Mouse (Mus musculus): Measurements from ENCODE around the gene Ccnd3.
A peak's percentile ranks its signal among the peaks of the same experiment; 100 is the strongest.

Ccnd3 gene

GRCm38 (mm10) chr17:47551049-47551448, 46.2 kb downstream of the Ccnd3 start:
- no peak for DNase-seq (ENCODE audit: low spot score)

- no peak for DNase-seq (ENCODE audit: low spot score)
Observed at GRCm38 (mm10) chr17:47552994-47553393, 48.1 kb downstream of the Ccnd3 start.

- DNase-seq (ENCODE audit: low spot score) = no peak
Observed at GRCm38 (mm10) chr17:47554621-47555020, 49.8 kb downstream of the Ccnd3 start.

- DNase-seq (ENCODE audit: low spot score) = no peak
Observed at GRCm38 (mm10) chr17:47557179-47557578, 52.3 kb downstream of the Ccnd3 start.

- DNase-seq (ENCODE audit: low spot score) = peak; percentile 29
Observed at GRCm38 (mm10) chr17:47559726-47560125, 54.9 kb downstream of the Ccnd3 start.

GRCm38 (mm10) chr17:47562875-47563274, 58.0 kb downstream of the Ccnd3 start:
- DNase-seq (ENCODE audit: low spot score) = no peak

GRCm38 (mm10) chr17:47564612-47565011, 59.8 kb downstream of the Ccnd3 start:
- no peak for DNase-seq (ENCODE audit: low spot score)

- DNase-seq (ENCODE audit: low spot score) = no peak
Observed at GRCm38 (mm10) chr17:47566133-47566532, 61.3 kb downstream of the Ccnd3 start.

- DNase-seq (ENCODE audit: low spot score) = no peak
Observed at GRCm38 (mm10) chr17:47567271-47567670, 62.4 kb downstream of the Ccnd3 start.

GRCm38 (mm10) chr17:47568389-47568788, 63.5 kb downstream of the Ccnd3 start:
- DNase-seq (ENCODE audit: low spot score) = no peak

GRCm38 (mm10) chr17:47568951-47569527, 64.2 kb downstream of the Ccnd3 start:
- DNase-seq (ENCODE audit: low spot score) = no peak

- DNase-seq (ENCODE audit: low spot score) = no peak
Observed at GRCm38 (mm10) chr17:47571621-47572020, 66.8 kb downstream of the Ccnd3 start.

GRCm38 (mm10) chr17:47572436-47572835, 67.6 kb downstream of the Ccnd3 start:
- no peak for DNase-seq (ENCODE audit: low spot score)

GRCm38 (mm10) chr17:47574028-47574427, 69.2 kb downstream of the Ccnd3 start:
- DNase-seq (ENCODE audit: low spot score) = no peak

- no peak for DNase-seq (ENCODE audit: low spot score)
Observed at GRCm38 (mm10) chr17:47574830-47575229, 70.0 kb downstream of the Ccnd3 start.

GRCm38 (mm10) chr17:47578655-47579054, 73.8 kb downstream of the Ccnd3 start:
- no peak for DNase-seq (ENCODE audit: low spot score)

GRCm38 (mm10) chr17:47580962-47581361, 76.1 kb downstream of the Ccnd3 start:
- DNase-seq (ENCODE audit: low spot score) = no peak

GRCm38 (mm10) chr17:47588517-47588916, 83.7 kb downstream of the Ccnd3 start:
- DNase-seq (ENCODE audit: low spot score) = no peak

GRCm38 (mm10) chr17:47591073-47591472, 86.2 kb downstream of the Ccnd3 start:
- DNase-seq (ENCODE audit: low spot score) = no peak

GRCm38 (mm10) chr17:47593215-47593853, 88.5 kb downstream of the Ccnd3 start:
- peak; percentile 97 for DNase-seq (ENCODE audit: low spot score)

- no peak for DNase-seq (ENCODE audit: low spot score)
Observed at GRCm38 (mm10) chr17:47593854-47594182, 89.0 kb downstream of the Ccnd3 start.

GRCm38 (mm10) chr17:47594183-47594968, 89.5 kb downstream of the Ccnd3 start:
- peak; percentile 41 for DNase-seq (ENCODE audit: low spot score)

GRCm38 (mm10) chr17:47594969-47595247, 90.1 kb downstream of the Ccnd3 start:
- DNase-seq (ENCODE audit: low spot score) = no peak
